Mouse (Mus musculus) heart, postnatal 0 days (tissue): Measurements from ENCODE around the gene Snx27.

Experiments used
- CTCF ChIP-seq: IDR thresholded peaks from 2 replicates; pipeline ENCODE4 v1.5.1; 2016; ENCODE audit warnings: antibody characterized with exemption, control low read depth, low read depth
- EP300 ChIP-seq: IDR thresholded peaks from 2 replicates; pipeline ENCODE4 v1.6.1; 2016; ENCODE audit warnings: antibody characterized with exemption, low read depth

DNA sequence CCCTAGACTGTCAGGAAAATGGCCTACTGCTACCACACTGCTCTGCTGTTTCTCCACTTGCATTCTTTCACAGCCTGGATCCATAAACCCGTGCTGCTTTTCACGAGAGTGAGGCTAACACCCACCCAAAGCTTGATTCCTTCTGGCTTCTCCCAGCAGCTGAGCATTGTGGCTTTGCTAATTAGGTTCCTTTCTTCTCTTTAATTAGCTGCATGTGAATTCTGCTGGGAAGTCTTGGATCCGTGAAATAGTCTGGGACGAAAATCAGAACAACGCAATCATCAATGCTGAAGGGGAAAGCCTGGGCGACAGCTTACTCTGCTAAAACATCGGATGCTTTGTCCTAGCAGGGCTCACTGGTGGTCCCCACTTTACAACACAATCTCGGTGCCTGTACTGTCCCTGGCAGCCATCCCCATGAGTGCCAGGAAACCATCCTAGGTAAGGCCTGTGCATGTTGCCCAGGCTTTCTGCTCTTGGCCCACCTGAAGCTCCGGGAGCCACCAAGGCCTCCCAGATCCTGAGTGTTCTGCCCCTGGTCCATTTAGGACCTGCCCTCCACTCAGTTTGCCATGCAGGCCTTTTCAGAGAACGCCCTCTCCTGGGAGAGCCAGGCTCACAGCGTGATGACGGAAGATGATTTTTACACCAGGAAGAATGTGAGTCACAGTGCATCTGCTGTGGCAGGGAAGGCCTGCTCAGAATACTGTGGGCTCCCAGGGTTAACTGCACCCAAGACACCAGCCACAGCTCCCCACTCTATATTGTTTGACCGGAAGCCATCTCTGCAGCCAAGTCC lies 116.7 kb downstream of the Snx27 start:
- TF ChIP-seq EP300, result no peak
- TF ChIP-seq CTCF, result no peak
